Mouse (Mus musculus) layer of hippocampus, adult 2 months (tissue): ENCODE measurements at regions not wholly inside any gene's neighbourhood (a gene's known extent, or its start where the extent isn't known, plus 50 kb on each side); places are given as distances from the start of the nearest gene placed in this dataset.

Experiments
- DNase-seq, 2 experiments: peaks; one replicate each; pipeline ENCODE4 v3.0.0; 2022; ENCODE audit warnings: low spot score in 2 of 2
- H3K27ac ChIP-seq: fragments of 200-600 bp; 2 replicates; pipeline ENCODE4 v1.8.1; 2022
- H3K4me3 ChIP-seq: fragments of 200-600 bp; 2 replicates; pipeline ENCODE4 v1.8.1; 2022; ENCODE audit warnings: mild to moderate bottlenecking
- CTCF ChIP-seq: fragments of 200-600 bp; conservative IDR thresholded peaks from 2 replicates; pipeline ENCODE4 v1.8.1; 2022; ENCODE audit warnings: antibody characterized with exemption, mild to moderate bottlenecking, moderate library complexity

- DNase-seq: no peak
- Histone ChIP-seq H3K27ac (no peak overlapping the region), H3K4me3 (no peak overlapping the region)
- TF ChIP-seq CTCF: no peak
Observed at GRCm38 (mm10) chr13:80798863-80799817, 84.0 kb upstream of the Arrdc3 start.

GRCm38 (mm10) chr13:80806172-80806571, 77.0 kb upstream of the Arrdc3 start:
- peak; percentile 63 for TF ChIP-seq CTCF
- Histone ChIP-seq H3K4me3 (no peak overlapping the region), H3K27ac (no peak overlapping the region)
- DNase-seq: no peak

- TF ChIP-seq CTCF: no peak
- Histone ChIP-seq H3K4me3 (no peak overlapping the region), H3K27ac (no peak overlapping the region)
- DNase-seq: peak; percentile 13 to 14
Observed at GRCm38 (mm10) chr13:80827037-80827471, 56.1 kb upstream of the Arrdc3 start.
